Mouse (Mus musculus) megakaryocyte, embryonic 14.5 days (primary cell): ENCODE data around the gene Cacng6.

Experiments
- FLI1 ChIP-seq: IDR thresholded peaks from 2 replicates; pipeline ENCODE4 v1.6.1; 2012; ENCODE audit warnings: low read length, inconsistent platforms, mixed read lengths
- GATA1 ChIP-seq: IDR thresholded peaks from 3 replicates; pipeline ENCODE4 v1.6.1; 2012; ENCODE audit warnings: mixed read lengths, low read length, inconsistent platforms, borderline replicate concordance

- TF ChIP-seq GATA1 (no peak), FLI1 (no peak)
Observed at GRCm38 (mm10) chr7:3391081-3391451, 32.9 kb upstream of the Cacng6 start.
